Mouse (Mus musculus): ENCODE results near the gene Olfr453.

DNA sequence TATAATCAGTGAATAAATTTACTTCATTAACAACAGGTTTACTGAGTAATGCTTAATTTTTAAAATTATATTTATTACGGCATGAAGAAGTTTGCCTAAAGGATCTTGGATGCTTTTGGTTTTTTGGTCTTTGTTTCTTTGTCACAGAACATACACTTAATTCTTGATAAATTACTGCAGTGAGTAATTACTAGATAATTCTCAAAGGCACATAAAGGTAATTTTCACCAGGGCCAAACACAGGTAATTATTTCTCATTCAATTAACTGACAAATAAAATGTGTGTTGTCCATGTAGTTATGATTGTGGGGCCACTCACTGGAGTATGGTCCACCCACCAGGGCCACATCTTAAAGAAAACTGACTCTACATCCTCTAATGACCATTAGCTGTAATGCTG lies at the start of gene Olfr453:
- TF ChIP-seq CTCF (IDR thresholded peaks at IDR 0.05; ENCODE audit: low read depth) (no peak), EP300 (IDR thresholded peaks at IDR 0.05; ENCODE audit: low read depth) (no peak)
